Mouse (Mus musculus) hindlimb bud, embryonic 11.5 days (tissue): Measurements from ENCODE around the gene Mapkbp1.

ENCODE experiments used
- DNase-seq: peaks from one replicate; pipeline ENCODE4 v3.0.0-alpha.2; 2012; ENCODE audit warnings: low read depth, low spot score; ENCODE audit errors: extremely low spot score

The Mapkbp1 gene

GRCm38 (mm10) chr2:120007680-120008210 is 35.2 kb downstream of the Mapkbp1 start:
- no peak for DNase-seq

- DNase-seq, result no peak
Observed at GRCm38 (mm10) chr2:120008672-120009071, 36.2 kb downstream of the Mapkbp1 start.

GRCm38 (mm10) chr2:120011462-120012200 is 39.1 kb downstream of the Mapkbp1 start:
- DNase-seq, result no peak

GRCm38 (mm10) chr2:120012924-120013323 is 40.4 kb downstream of the Mapkbp1 start:
- no peak for DNase-seq

- DNase-seq, result no peak
Observed at GRCm38 (mm10) chr2:120013831-120014486, 41.5 kb downstream of the Mapkbp1 start.

GRCm38 (mm10) chr2:120015882-120016281 is 43.4 kb downstream of the Mapkbp1 start:
- no peak for DNase-seq

- DNase-seq, result no peak
Observed at GRCm38 (mm10) chr2:120017599-120017998, 45.1 kb downstream of the Mapkbp1 start.

GRCm38 (mm10) chr2:120024337-120024736 is 51.8 kb downstream of the Mapkbp1 start:
- DNase-seq, result no peak

GRCm38 (mm10) chr2:120026984-120027949 is 54.8 kb downstream of the Mapkbp1 start, which contains the start of the genes Jmjd7 and Gm28042:
Jmjd7 (plus strand) TSS chr2:120027483.
Gm28042 (plus strand) TSS chr2:120027493.
- no peak for DNase-seq

GRCm38 (mm10) chr2:120027950-120028331 is 55.4 kb downstream of the Mapkbp1 start:
- no peak for DNase-seq

- DNase-seq, result no peak
Observed at GRCm38 (mm10) chr2:120030380-120030779, 57.9 kb downstream of the Mapkbp1 start.

- DNase-seq, result no peak
Observed at GRCm38 (mm10) chr2:120032726-120033467, 60.4 kb downstream of the Mapkbp1 start, which contains the start of gene Pla2g4b. Pla2g4b (plus strand) TSS chr2:120033417.

- DNase-seq, result no peak
Observed at GRCm38 (mm10) chr2:120033726-120034125, 61.2 kb downstream of the Mapkbp1 start.

- no peak for DNase-seq
Observed at GRCm38 (mm10) chr2:120037744-120038143, 65.2 kb downstream of the Mapkbp1 start.

GRCm38 (mm10) chr2:120040991-120041390 is 68.5 kb downstream of the Mapkbp1 start:
- DNase-seq, result no peak

- no peak for DNase-seq
Observed at GRCm38 (mm10) chr2:120044101-120044603, 71.7 kb downstream of the Mapkbp1 start.

GRCm38 (mm10) chr2:120044676-120045075 is 72.2 kb downstream of the Mapkbp1 start:
- DNase-seq, result no peak

GRCm38 (mm10) chr2:120046486-120047310 is 74.2 kb downstream of the Mapkbp1 start:
- DNase-seq, result no peak

GRCm38 (mm10) chr2:120048173-120048572 is 75.7 kb downstream of the Mapkbp1 start:
- no peak for DNase-seq
